Mouse (Mus musculus) brain, embryonic 14.5 days (tissue): ENCODE data around the gene 4933430I17Rik.

Source experiments
- CTCF ChIP-seq: fragments of 200-500 bp; IDR thresholded peaks from 2 replicates; pipeline ENCODE4 v1.5.1; 2012; ENCODE audit warnings: inconsistent platforms, mild to moderate bottlenecking, moderate library complexity, borderline replicate concordance; ENCODE audit not compliant: insufficient read depth, insufficient read length; ENCODE audit errors: extremely low read depth
- POLR2A ChIP-seq: fragments of 200-500 bp; IDR thresholded peaks from 2 replicates; pipeline ENCODE4 v1.6.1; 2012; ENCODE audit warnings: mild to moderate bottlenecking, inconsistent platforms, borderline replicate concordance; ENCODE audit not compliant: poor library complexity, insufficient read depth, insufficient read length, severe bottlenecking; ENCODE audit errors: extremely low read depth

- TF ChIP-seq POLR2A (no peak), CTCF (no peak)
Measured at GRCm38 (mm10) chr4:62508839-62509238, 16.3 kb upstream of the 4933430I17Rik start.
